ENCODE assay signal across 25 mouse cellular contexts in the genomic region with DNA sequence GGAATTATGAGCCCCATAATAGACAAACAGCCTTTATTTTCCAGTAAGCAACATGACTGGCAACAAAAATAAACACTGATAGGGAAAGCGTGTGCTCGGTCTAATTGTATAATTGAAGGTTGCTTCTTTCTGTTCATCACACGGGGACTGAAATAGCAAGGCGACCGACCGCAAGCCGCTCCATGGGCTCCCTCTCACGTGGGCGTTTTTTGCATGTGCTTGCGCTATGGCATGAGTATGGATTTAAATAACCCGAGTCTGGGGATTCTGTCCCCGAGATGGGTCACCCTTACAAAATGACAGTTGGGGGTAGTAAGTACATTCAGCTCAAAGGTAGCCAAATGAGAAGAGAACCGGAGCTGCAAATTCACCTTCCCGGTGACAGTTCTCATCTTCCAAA.
DNase-seq lines count a peak whose midpoint lies in the region; ATAC-seq lines count a peak whose summit lies in the region.
"Had no signal": no experiment of that assay in that cellular context is flagged by ENCODE, and none has a peak within 500 bp of the region (broad histone marks: within the 10 kb centered on the region; RNA-seq: fewer than 3 reads in every experiment).

No protein-coding gene starts in this region.

- H3K4me2 ChIP-seq in heart, embryonic 13.5 days: peak overlapping the region; percentile 55
- H3K4me2 ChIP-seq in heart, embryonic 16.5 days (ENCODE audit: low read depth, low read length): peak overlapping the region; percentile 49
- H3K4me2 ChIP-seq: hindbrain, embryonic 13.5 days had no signal

- no peak for ATAC-seq in heart, embryonic 13.5 days (ENCODE audit: extremely low read depth, insufficient number of reproducible peaks, low FRiP score, low TSS enrichment)
- no peak for ATAC-seq in heart, embryonic 16.5 days (replicated peaks; ENCODE audit: extremely low read depth, insufficient read depth, low FRiP score)
- no peak for ATAC-seq in megakaryocyte, adult 5-6 weeks (ENCODE audit: poor library complexity, severe bottlenecking)
- ATAC-seq: activated CD4-positive, CD25-positive, alpha-beta regulatory T cell, adult 4 months; forebrain, embryonic 14.5 days; forebrain, postnatal 0 days; hindbrain, embryonic 16.5 days; intestine, embryonic 16.5 days had no signal

- H3K27ac ChIP-seq in heart, embryonic 10.5 days: no peak overlapping the region
- no peak overlapping the region for H3K27ac ChIP-seq in heart, embryonic 13.5 days (replicated peaks)
- no peak overlapping the region for H3K27ac ChIP-seq in heart, embryonic 16.5 days (ENCODE audit: low read length)
- H3K27ac ChIP-seq: hindbrain, embryonic 10.5 days; hindbrain, embryonic 13.5 days had no signal

- WGBS in heart, embryonic 10.5 days: 65% methylated on average over 14 of the region's 14 CpGs
- WGBS in heart, embryonic 13.5 days: 49% methylated on average over 14 of the region's 14 CpGs
- 53% methylated on average over 14 of the region's 14 CpGs for WGBS in heart, embryonic 16.5 days

- no peak overlapping the region for H3K9ac ChIP-seq in heart, embryonic 13.5 days
- no peak overlapping the region for H3K9ac ChIP-seq in heart, embryonic 16.5 days (ENCODE audit: low read length)
- H3K9ac ChIP-seq: forebrain, postnatal 0 days; hindbrain, embryonic 13.5 days had no signal

- 0 out of 2 replicates have a peak, but pooled peaks cover 6% of the 10 kb centered on the region for H3K4me1 ChIP-seq in heart, embryonic 10.5 days
- H3K4me1 ChIP-seq in heart, embryonic 13.5 days: no peaks in the 10 kb centered on the region
- no peaks in the 10 kb centered on the region for H3K4me1 ChIP-seq in heart, embryonic 16.5 days (ENCODE audit: control insufficient read depth, insufficient read depth, low read length)
- H3K4me1 ChIP-seq: hindbrain, embryonic 13.5 days had no signal

- no peaks in the 10 kb centered on the region for H3K36me3 ChIP-seq in heart, embryonic 10.5 days
- no peaks in the 10 kb centered on the region for H3K36me3 ChIP-seq in heart, embryonic 13.5 days
- H3K36me3 ChIP-seq in heart, embryonic 16.5 days (ENCODE audit: control insufficient read depth, insufficient read depth): no peaks in the 10 kb centered on the region
- H3K36me3 ChIP-seq: hindbrain, embryonic 10.5 days; hindbrain, embryonic 13.5 days had no signal

- DNase-seq in heart, embryonic 10.5 days (ENCODE audit: low spot score): no peak
- no peak for DNase-seq in heart, adult 11 months
- no peak for DNase-seq in heart, postnatal 14 days
- no peak for DNase-seq in heart, adult 8-10 months (ENCODE audit: low spot score)
- DNase-seq in MN1 (ENCODE audit: low spot score): peak; percentile 54
- DNase-seq: adrenal gland, adult 8-10 months; adrenal gland, postnatal 25 days; B cell, adult 2 months; cerebellum, adult 18-20 months; cerebellum, adult 9-10 months; cerebellum, postnatal 14 days; forebrain, postnatal 0 days; gastrocnemius, postnatal 10 days; gastrocnemius, postnatal 36 days; kidney, adult 18-20 months; kidney, adult 9 months had no signal

- H3K27me3 ChIP-seq in heart, embryonic 10.5 days (ENCODE audit: insufficient read depth, poor library complexity, severe bottlenecking): no peaks in the 10 kb centered on the region
- no peaks in the 10 kb centered on the region for H3K27me3 ChIP-seq in heart, embryonic 13.5 days (replicated peaks)
- H3K27me3 ChIP-seq in heart, embryonic 16.5 days (ENCODE audit: control insufficient read depth, insufficient read depth, low read length): no peaks in the 10 kb centered on the region

- H3K4me3 ChIP-seq in heart, embryonic 10.5 days: peak overlapping the region; percentile 39; the same call in 1 of the 2 replicates
- H3K4me3 ChIP-seq in heart, embryonic 13.5 days: peak overlapping the region; percentile 18; the same call in 1 of the 2 replicates
- peak overlapping the region; percentile 21 for H3K4me3 ChIP-seq in heart, embryonic 16.5 days (ENCODE audit: low read length)
- H3K4me3 ChIP-seq: hindbrain, embryonic 10.5 days; hindbrain, embryonic 13.5 days had no signal

- intact Hi-C loops in heart, postnatal 14 days (cut with DNase I): no loop called here

- H3K9me3 ChIP-seq in heart, embryonic 10.5 days: no peaks in the 10 kb centered on the region
- no peaks in the 10 kb centered on the region for H3K9me3 ChIP-seq in heart, embryonic 13.5 days
- no peaks in the 10 kb centered on the region for H3K9me3 ChIP-seq in heart, embryonic 16.5 days (replicated peaks; ENCODE audit: control insufficient read depth, low read length)
- H3K9me3 ChIP-seq: hindbrain, embryonic 10.5 days; hindbrain, embryonic 13.5 days had no signal
